Mouse (Mus musculus): ENCODE data around the gene Wnt5b. TPM values are rescaled to one million over a fixed set of nuclear protein-coding genes. Genes with fewer than 3 reads are reported as not detected.

The Wnt5b gene
- polyA plus RNA-seq, 1 experiment from 2014 or later: 12.9 TPM

GRCm38 (mm10) chr6:119404854-119405253 lies 139.3 kb downstream of the Wnt5b start:
- Histone ChIP-seq H3K36me3 (replicated peaks; ENCODE audit: control insufficient read depth, insufficient read depth, low read depth, low read length) (no peaks in the 10 kb centered on the region), H3K9me3 (replicated peaks; ENCODE audit: control insufficient read depth, low read length) (no peaks in the 10 kb centered on the region), H3K4me3 (ENCODE audit: low read depth, low read length) (no peak overlapping the region), H3K4me1 (ENCODE audit: control insufficient read depth, insufficient read depth, low read length) (no peaks in the 10 kb centered on the region), H3K4me2 (ENCODE audit: low read depth, low read length) (no peak overlapping the region), H3K27ac (replicated peaks; ENCODE audit: low read depth, low read length) (no peak overlapping the region), H3K9ac (replicated peaks; ENCODE audit: low read length) (no peak overlapping the region), H3K27me3 (ENCODE audit: control insufficient read depth, insufficient read depth, low read length) (no peaks in the 10 kb centered on the region)
- DNase-seq (ENCODE audit: low spot score): no peak
- ATAC-seq (replicated peaks; ENCODE audit: insufficient number of reproducible peaks, low FRiP score, low TSS enrichment, low read depth): no peak
- 79% methylated on average over 4 of the region's 4 CpGs for WGBS

- Histone ChIP-seq H3K4me1 (ENCODE audit: control insufficient read depth, insufficient read depth, low read length) (no peaks in the 10 kb centered on the region), H3K4me2 (ENCODE audit: low read depth, low read length) (no peak overlapping the region), H3K9me3 (replicated peaks; ENCODE audit: control insufficient read depth, low read length) (no peaks in the 10 kb centered on the region), H3K27ac (replicated peaks; ENCODE audit: low read depth, low read length) (no peak overlapping the region), H3K36me3 (replicated peaks; ENCODE audit: control insufficient read depth, insufficient read depth, low read depth, low read length) (no peaks in the 10 kb centered on the region), H3K9ac (replicated peaks; ENCODE audit: low read length) (no peak overlapping the region), H3K4me3 (ENCODE audit: low read depth, low read length) (no peak overlapping the region), H3K27me3 (ENCODE audit: control insufficient read depth, insufficient read depth, low read length) (no peaks in the 10 kb centered on the region)
- no peak for ATAC-seq (replicated peaks; ENCODE audit: insufficient number of reproducible peaks, low FRiP score, low TSS enrichment, low read depth)
- DNase-seq (ENCODE audit: low spot score): no peak
- 87% methylated on average over 3 of the region's 3 CpGs for WGBS
These were observed 141.2 kb downstream of the Wnt5b start for GRCm38 (mm10) chr6:119402976-119403375.

GRCm38 (mm10) chr6:119401545-119402304 lies 142.4 kb downstream of the Wnt5b start:
- Histone ChIP-seq H3K4me1 (ENCODE audit: control insufficient read depth, insufficient read depth, low read length) (no peaks in the 10 kb centered on the region), H3K9ac (replicated peaks; ENCODE audit: low read length) (no peak overlapping the region), H3K27me3 (ENCODE audit: control insufficient read depth, insufficient read depth, low read length) (no peaks in the 10 kb centered on the region), H3K9me3 (replicated peaks; ENCODE audit: control insufficient read depth, low read length) (no peaks in the 10 kb centered on the region), H3K27ac (replicated peaks; ENCODE audit: low read depth, low read length) (no peak overlapping the region), H3K36me3 (replicated peaks; ENCODE audit: control insufficient read depth, insufficient read depth, low read depth, low read length) (no peaks in the 10 kb centered on the region), H3K4me3 (ENCODE audit: low read depth, low read length) (no peak overlapping the region), H3K4me2 (ENCODE audit: low read depth, low read length) (no peak overlapping the region)
- WGBS: 90% methylated on average over 8 of the region's 8 CpGs
- no peak for ATAC-seq (replicated peaks; ENCODE audit: insufficient number of reproducible peaks, low FRiP score, low TSS enrichment, low read depth)
- DNase-seq (ENCODE audit: low spot score): no peak

GRCm38 (mm10) chr6:119400649-119401048 lies 143.5 kb downstream of the Wnt5b start:
- Histone ChIP-seq H3K4me1 (ENCODE audit: control insufficient read depth, insufficient read depth, low read length) (no peaks in the 10 kb centered on the region), H3K4me2 (ENCODE audit: low read depth, low read length) (no peak overlapping the region), H3K36me3 (replicated peaks; ENCODE audit: control insufficient read depth, insufficient read depth, low read depth, low read length) (no peaks in the 10 kb centered on the region), H3K4me3 (ENCODE audit: low read depth, low read length) (no peak overlapping the region), H3K27ac (replicated peaks; ENCODE audit: low read depth, low read length) (no peak overlapping the region), H3K27me3 (ENCODE audit: control insufficient read depth, insufficient read depth, low read length) (no peaks in the 10 kb centered on the region), H3K9ac (replicated peaks; ENCODE audit: low read length) (no peak overlapping the region), H3K9me3 (replicated peaks; ENCODE audit: control insufficient read depth, low read length) (no peaks in the 10 kb centered on the region)
- WGBS: 91% methylated on average over 3 of the region's 3 CpGs
- ATAC-seq (replicated peaks; ENCODE audit: insufficient number of reproducible peaks, low FRiP score, low TSS enrichment, low read depth) (no peak), DNase-seq (ENCODE audit: low spot score) (no peak)

- 82% methylated on average over 3 of the region's 3 CpGs for WGBS
- Histone ChIP-seq H3K4me3 (ENCODE audit: low read depth, low read length) (no peak overlapping the region), H3K9ac (replicated peaks; ENCODE audit: low read length) (no peak overlapping the region), H3K4me1 (ENCODE audit: control insufficient read depth, insufficient read depth, low read length) (no peaks in the 10 kb centered on the region), H3K27me3 (ENCODE audit: control insufficient read depth, insufficient read depth, low read length) (no peaks in the 10 kb centered on the region), H3K36me3 (replicated peaks; ENCODE audit: control insufficient read depth, insufficient read depth, low read depth, low read length) (no peaks in the 10 kb centered on the region), H3K4me2 (ENCODE audit: low read depth, low read length) (no peak overlapping the region), H3K27ac (replicated peaks; ENCODE audit: low read depth, low read length) (no peak overlapping the region), H3K9me3 (replicated peaks; ENCODE audit: control insufficient read depth, low read length) (no peaks in the 10 kb centered on the region)
- DNase-seq (ENCODE audit: low spot score) (no peak), ATAC-seq (replicated peaks; ENCODE audit: insufficient number of reproducible peaks, low FRiP score, low TSS enrichment, low read depth) (no peak)
These were observed 144.8 kb downstream of the Wnt5b start for GRCm38 (mm10) chr6:119399371-119399770.

GRCm38 (mm10) chr6:119396309-119396634 lies 147.9 kb downstream of the Wnt5b start:
- Histone ChIP-seq H3K27ac (replicated peaks; ENCODE audit: low read depth, low read length) (no peak overlapping the region), H3K4me1 (ENCODE audit: control insufficient read depth, insufficient read depth, low read length) (no peaks in the 10 kb centered on the region), H3K4me3 (ENCODE audit: low read depth, low read length) (no peak overlapping the region), H3K36me3 (replicated peaks; ENCODE audit: control insufficient read depth, insufficient read depth, low read depth, low read length) (no peaks in the 10 kb centered on the region), H3K9ac (replicated peaks; ENCODE audit: low read length) (no peak overlapping the region), H3K27me3 (ENCODE audit: control insufficient read depth, insufficient read depth, low read length) (no peaks in the 10 kb centered on the region), H3K9me3 (replicated peaks; ENCODE audit: control insufficient read depth, low read length) (no peaks in the 10 kb centered on the region), H3K4me2 (ENCODE audit: low read depth, low read length) (no peak overlapping the region)
- 61% methylated on average over 5 of the region's 5 CpGs for WGBS
- no peak for DNase-seq (ENCODE audit: low spot score)
- ATAC-seq (replicated peaks; ENCODE audit: insufficient number of reproducible peaks, low FRiP score, low TSS enrichment, low read depth): no peak; the same call in 1 of the 2 replicates

- Histone ChIP-seq H3K9ac (replicated peaks; ENCODE audit: low read length) (no peak overlapping the region), H3K27ac (replicated peaks; ENCODE audit: low read depth, low read length) (no peak overlapping the region), H3K9me3 (replicated peaks; ENCODE audit: control insufficient read depth, low read length) (no peaks in the 10 kb centered on the region), H3K36me3 (replicated peaks; ENCODE audit: control insufficient read depth, insufficient read depth, low read depth, low read length) (no peaks in the 10 kb centered on the region), H3K4me2 (ENCODE audit: low read depth, low read length) (no peak overlapping the region), H3K27me3 (ENCODE audit: control insufficient read depth, insufficient read depth, low read length) (no peaks in the 10 kb centered on the region), H3K4me1 (ENCODE audit: control insufficient read depth, insufficient read depth, low read length) (no peaks in the 10 kb centered on the region), H3K4me3 (ENCODE audit: low read depth, low read length) (no peak overlapping the region)
- no peak for ATAC-seq (replicated peaks; ENCODE audit: insufficient number of reproducible peaks, low FRiP score, low TSS enrichment, low read depth)
- WGBS: 83% methylated on average over 14 of the region's 14 CpGs
- no peak for DNase-seq (ENCODE audit: low spot score)
These were observed 148.5 kb downstream of the Wnt5b start for GRCm38 (mm10) chr6:119395421-119396308.

GRCm38 (mm10) chr6:119392836-119393235 lies 151.3 kb downstream of the Wnt5b start:
- Histone ChIP-seq H3K4me2 (ENCODE audit: low read depth, low read length) (no peak overlapping the region), H3K9ac (replicated peaks; ENCODE audit: low read length) (no peak overlapping the region), H3K9me3 (replicated peaks; ENCODE audit: control insufficient read depth, low read length) (no peaks in the 10 kb centered on the region), H3K4me1 (ENCODE audit: control insufficient read depth, insufficient read depth, low read length) (no peaks in the 10 kb centered on the region), H3K27ac (replicated peaks; ENCODE audit: low read depth, low read length) (no peak overlapping the region), H3K27me3 (ENCODE audit: control insufficient read depth, insufficient read depth, low read length) (no peaks in the 10 kb centered on the region), H3K36me3 (replicated peaks; ENCODE audit: control insufficient read depth, insufficient read depth, low read depth, low read length) (no peaks in the 10 kb centered on the region), H3K4me3 (ENCODE audit: low read depth, low read length) (no peak overlapping the region)
- ATAC-seq (replicated peaks; ENCODE audit: insufficient number of reproducible peaks, low FRiP score, low TSS enrichment, low read depth): no peak
- no peak for DNase-seq (ENCODE audit: low spot score)
- 89% methylated on average over 9 of the region's 9 CpGs for WGBS
